Mouse (Mus musculus): ENCODE measurements around the gene Ppp2r2c.

The Ppp2r2c gene

DNA sequence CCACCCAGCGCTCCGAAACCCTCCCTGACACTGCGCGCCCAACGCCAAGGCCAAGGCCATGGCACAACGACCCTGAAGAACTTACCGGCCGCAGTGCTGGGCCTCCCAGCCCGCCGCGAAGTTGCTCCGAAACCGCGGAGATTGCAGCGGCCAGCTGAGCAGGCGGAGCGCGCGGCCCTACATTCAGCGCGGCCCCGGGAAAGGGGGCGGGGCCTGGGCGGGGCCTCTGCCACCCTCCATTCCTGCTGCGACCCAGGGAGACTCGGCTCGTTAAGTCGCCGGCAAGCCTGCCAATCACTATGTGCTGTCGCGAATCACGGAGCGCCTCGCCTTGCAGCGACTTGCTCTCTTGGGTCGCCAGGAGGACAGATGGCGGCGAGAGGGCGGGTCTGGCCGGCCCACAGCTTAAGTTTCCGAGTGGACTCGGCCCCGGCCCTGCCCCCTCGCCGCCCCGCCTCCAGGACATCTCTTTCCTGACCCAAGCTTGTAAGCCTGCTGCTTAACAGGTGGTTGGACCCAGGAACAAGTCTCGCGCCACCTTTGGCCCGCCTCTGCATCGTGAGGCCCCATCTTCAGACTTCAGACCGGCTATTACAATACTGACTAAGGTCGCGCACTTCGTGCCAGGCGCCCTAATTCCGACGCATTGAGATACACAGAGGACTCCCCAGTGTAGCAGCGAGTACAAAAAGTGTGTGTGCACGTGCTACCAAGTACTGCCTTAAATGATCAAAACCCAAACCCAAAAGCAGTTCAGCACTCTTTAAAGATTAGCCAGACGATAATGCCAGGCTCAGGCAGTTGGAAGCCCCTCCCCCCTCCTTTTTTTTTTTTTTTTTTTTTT, 120.7 kb downstream of the Ppp2r2c start, which contains the start of gene Wfs1:
Wfs1 (minus strand) TSS at position 425 of the 844 bp plus-strand sequence.
- DNase-seq: peak; percentile 94

DNA sequence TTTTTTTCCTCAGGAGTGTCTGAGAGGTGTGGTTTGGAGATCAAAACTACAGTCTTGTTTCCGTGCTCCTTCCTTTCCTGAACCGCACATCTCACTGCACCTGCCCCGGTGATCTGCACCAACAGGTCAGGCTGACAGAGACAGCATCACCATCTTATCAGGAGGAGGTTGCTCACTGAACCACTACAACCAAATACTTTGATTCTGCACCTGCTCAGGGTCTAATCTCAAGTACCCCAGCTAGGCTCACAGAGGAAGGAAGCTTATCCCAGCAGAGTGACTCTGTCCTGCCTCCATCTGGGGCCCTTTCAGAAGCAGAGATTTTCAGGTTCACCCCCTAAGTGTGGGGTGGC, 121.3 kb downstream of the Ppp2r2c start:
- DNase-seq: no peak

DNA sequence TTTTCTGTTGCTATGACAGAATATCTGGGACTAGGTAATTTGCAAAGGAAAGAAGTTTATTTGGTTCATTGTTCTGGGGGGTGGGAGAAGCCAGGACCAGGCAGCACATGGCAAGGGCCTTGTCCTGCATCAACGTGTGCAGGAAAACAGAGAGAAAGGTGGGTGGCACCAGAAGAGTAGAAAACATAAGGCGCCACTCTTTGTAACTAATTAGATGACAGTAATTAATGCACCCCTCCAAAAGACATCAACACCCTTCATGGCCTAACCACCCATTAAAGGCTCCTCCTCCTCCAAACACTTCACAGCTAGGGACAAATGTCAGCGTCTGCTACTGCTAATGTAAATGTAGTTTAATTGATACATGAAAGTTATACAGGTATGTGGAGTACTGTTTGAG, 121.9 kb downstream of the Ppp2r2c start:
- no peak for DNase-seq

DNA sequence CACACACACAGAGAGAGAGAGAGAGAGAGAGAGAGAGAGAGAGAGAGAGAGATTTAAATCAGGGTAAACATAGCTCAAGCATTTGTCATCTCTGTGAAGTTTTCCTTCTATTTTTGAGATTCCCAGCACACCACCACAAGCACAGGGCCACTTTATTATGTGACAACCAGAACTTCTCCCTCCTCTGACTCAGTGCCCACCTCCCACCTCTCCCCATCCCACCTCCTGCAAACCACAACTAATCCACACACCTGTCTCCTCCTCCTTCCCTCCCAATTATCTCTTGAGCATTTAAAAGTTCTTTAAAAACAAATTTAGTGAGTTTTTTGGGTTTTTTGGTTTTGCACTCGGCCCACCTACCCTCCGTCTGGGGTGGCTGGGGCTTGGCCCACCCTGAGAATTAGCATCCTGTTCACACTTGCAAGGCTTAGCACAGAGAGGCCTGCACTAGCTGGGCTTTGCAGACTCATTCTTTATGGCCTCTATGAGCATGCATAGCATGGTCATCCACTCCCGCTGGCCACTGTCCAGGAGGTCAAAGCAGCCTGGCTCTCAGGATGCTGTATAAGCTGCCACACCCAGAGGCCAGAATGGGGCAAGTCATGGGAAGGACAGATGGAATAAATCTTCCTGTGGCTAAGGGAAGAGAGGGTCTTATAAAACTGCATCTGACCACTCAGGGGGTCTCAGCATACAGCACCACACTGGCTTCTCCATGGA, 122.5 kb downstream of the Ppp2r2c start:
- DNase-seq: no peak

DNA sequence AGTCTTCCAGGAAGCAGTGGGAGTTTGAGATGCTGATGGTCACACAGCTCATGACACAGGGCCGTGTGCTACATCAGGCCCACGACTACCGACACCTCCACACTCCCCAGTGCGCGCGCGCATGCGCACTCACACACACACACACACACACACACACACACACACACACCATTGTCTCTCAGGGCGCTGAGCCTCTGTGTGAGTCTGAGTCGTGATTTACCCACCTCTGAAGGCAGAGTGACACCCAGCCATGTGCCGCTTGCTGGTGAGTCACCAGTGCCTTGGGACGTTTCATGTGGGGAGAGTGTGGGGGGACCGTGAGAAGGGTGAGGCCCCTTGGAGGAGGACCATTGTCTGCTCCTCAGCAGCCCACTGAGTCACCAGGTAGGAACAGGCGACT, 128.1 kb downstream of the Ppp2r2c start:
- DNase-seq: no peak

DNA sequence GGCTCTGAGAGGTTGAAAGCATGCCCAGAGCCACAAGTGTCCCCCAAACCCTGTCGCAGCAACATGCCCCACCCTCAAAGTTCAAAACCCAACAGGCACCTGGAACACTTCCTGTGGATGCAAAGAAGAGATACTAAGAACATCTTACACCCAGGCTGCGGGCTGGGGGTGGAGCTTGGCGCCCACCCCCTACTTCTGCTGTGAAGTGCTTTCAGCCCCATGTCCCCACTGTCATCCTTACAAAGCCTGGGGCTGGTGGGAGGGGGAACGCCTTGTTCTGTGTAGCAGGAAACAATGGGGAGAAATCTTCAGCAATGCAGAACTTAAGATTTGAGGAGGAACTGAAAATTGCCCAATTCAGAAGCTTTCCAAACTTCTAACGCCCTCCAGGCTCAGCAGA, 129.7 kb downstream of the Ppp2r2c start:
- DNase-seq: no peak

DNA sequence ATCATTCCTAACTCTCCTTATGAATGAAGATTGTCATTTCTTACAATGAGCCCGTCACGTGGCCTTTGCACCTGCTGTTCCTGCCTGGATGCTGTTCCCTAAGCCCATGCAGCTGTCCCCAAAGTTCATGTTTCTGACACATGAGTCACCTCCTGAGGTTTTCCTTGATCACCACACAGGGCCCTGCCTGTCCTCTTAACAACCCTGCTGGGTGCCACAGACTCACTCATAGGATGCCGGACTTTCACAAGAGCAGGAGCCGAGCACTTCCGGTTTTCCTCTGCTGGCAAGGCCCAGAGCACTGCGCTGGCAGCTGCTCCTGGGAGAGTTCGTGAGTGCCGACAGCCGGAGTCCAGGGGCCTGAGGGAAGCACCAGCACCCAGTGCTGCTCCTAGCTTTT, 132.7 kb downstream of the Ppp2r2c start:
- no peak for DNase-seq

DNA sequence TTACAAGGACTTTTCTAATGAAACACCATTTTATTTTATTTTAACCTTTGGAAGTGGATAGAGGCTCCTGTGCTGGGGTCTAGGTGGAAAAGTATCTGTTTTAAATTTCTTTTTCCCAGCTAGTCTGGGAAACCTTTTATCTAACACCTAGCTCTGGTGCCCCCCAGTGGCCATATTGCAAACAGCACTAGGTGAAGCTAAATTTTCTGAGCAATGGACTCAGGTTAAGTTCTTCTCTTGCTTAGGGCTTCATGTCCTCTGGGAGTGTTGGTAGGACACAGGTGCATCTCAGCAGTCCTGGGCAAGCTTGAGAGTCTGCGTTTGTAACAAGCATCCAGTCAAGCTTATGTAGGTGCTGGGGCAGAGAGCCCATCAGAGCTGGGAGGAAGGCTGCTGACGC, 133.7 kb downstream of the Ppp2r2c start:
- peak; percentile 69 for DNase-seq

Data from cerebellum, adult 11 months (tissue).